Mouse (Mus musculus) forebrain, embryonic 15.5 days (tissue): Measurements from ENCODE around the gene Runx2. TPM values are rescaled to one million over a fixed set of nuclear protein-coding genes. Genes with fewer than 3 reads are reported as not detected.

ENCODE experiments used
- ATAC-seq: fragments of 200-750 bp; cut with Nextera tagmentation; replicated peaks from 2 replicates; pipeline ENCODE4 v1.8.0; 2017; ENCODE audit warnings: mild to moderate bottlenecking, moderate TSS enrichment, moderate library complexity
- H3K27ac ChIP-seq: fragments of 300-500 bp; sonication (generic); replicated peaks from 2 replicates; pipeline ENCODE4 v1.5.1; 2015; ENCODE audit warnings: mild to moderate bottlenecking, inconsistent platforms
- H3K27me3 ChIP-seq: fragments of 300-500 bp; sonication (generic); 2 replicates; pipeline ENCODE4 v1.6.1; 2015; ENCODE audit warnings: inconsistent platforms
- H3K36me3 ChIP-seq: fragments of 300-500 bp; sonication (generic); 2 replicates; pipeline ENCODE4 v1.6.1; 2015; ENCODE audit warnings: mild to moderate bottlenecking, inconsistent platforms
- H3K4me1 ChIP-seq: fragments of 300-500 bp; sonication (generic); 2 replicates; pipeline ENCODE4 v1.6.1; 2015; ENCODE audit warnings: inconsistent platforms
- H3K4me2 ChIP-seq: fragments of 300-500 bp; sonication (generic); replicated peaks from 2 replicates; pipeline ENCODE4 v1.6.1; 2015; ENCODE audit warnings: mild to moderate bottlenecking, inconsistent platforms
- H3K4me3 ChIP-seq: fragments of 300-500 bp; sonication (generic); 2 replicates; pipeline ENCODE4 v1.5.1; 2015; ENCODE audit warnings: mild to moderate bottlenecking, inconsistent platforms
- H3K9ac ChIP-seq: fragments of 300-500 bp; sonication (generic); replicated peaks from 2 replicates; pipeline ENCODE4 v1.6.1; 2015; ENCODE audit warnings: mild to moderate bottlenecking, inconsistent platforms
- H3K9me3 ChIP-seq: fragments of 300-500 bp; sonication (generic); 2 replicates; pipeline ENCODE4 v1.6.1; 2016; ENCODE audit warnings: inconsistent platforms
- WGBS: fragments of 180-500 bp; shearing (Covaris S2); methylation state at CpG from one replicate; pipeline ENCODE4 v1.1.7; 2015; ENCODE audit warnings: mixed read lengths; 5-methylcytosine and 5-hydroxymethylcytosine counted together
- polyA plus RNA-seq: library from polyadenylated mRNA; unstranded; fragments of >200 nt; fragmentation: Nextera tagmentation; extraction: Ambion mirVana; gene quantifications from 2 replicates; pipeline ENCODE4 v1.2.1, GENCODE M21; 2015

Gene Runx2
- polyA plus RNA-seq, 1 experiment from 2014 or later = 0.31 TPM

- Histone ChIP-seq H3K27ac (no peak overlapping the region), H3K9me3 (no peaks in the 10 kb centered on the region), H3K36me3 (no peaks in the 10 kb centered on the region), H3K4me2 (no peak overlapping the region), H3K4me1 (no peaks in the 10 kb centered on the region), H3K4me3 (no peak overlapping the region), H3K27me3 (no peaks in the 10 kb centered on the region), H3K9ac (no peak overlapping the region)
- 91% methylated on average over 12 of the region's 12 CpGs for WGBS
- no peak for ATAC-seq
These were observed 22.2 kb downstream of the Runx2 start for GRCm38 (mm10) chr17:44792218-44792917.

- Histone ChIP-seq H3K4me3 (no peak overlapping the region), H3K9me3 (no peaks in the 10 kb centered on the region), H3K27ac (no peak overlapping the region), H3K4me1 (no peaks in the 10 kb centered on the region), H3K9ac (no peak overlapping the region), H3K36me3 (no peaks in the 10 kb centered on the region), H3K27me3 (no peaks in the 10 kb centered on the region), H3K4me2 (no peak overlapping the region)
- 52% methylated on average over 5 of the region's 5 CpGs for WGBS
- no peak for ATAC-seq
These were observed 25.4 kb downstream of the Runx2 start for GRCm38 (mm10) chr17:44788982-44789747.

- Histone ChIP-seq H3K36me3 (no peaks in the 10 kb centered on the region), H3K4me2 (no peak overlapping the region), H3K27me3 (no peaks in the 10 kb centered on the region), H3K9me3 (no peaks in the 10 kb centered on the region), H3K4me3 (no peak overlapping the region), H3K9ac (no peak overlapping the region), H3K27ac (no peak overlapping the region), H3K4me1 (peaks cover 3% of the 10 kb centered on the region)
- 79% methylated on average over 2 of the region's 2 CpGs for WGBS
- ATAC-seq = no peak
These were observed 31.5 kb downstream of the Runx2 start for GRCm38 (mm10) chr17:44783143-44783542.

- Histone ChIP-seq H3K27ac (no peak overlapping the region), H3K36me3 (no peaks in the 10 kb centered on the region), H3K27me3 (no peaks in the 10 kb centered on the region), H3K4me2 (no peak overlapping the region), H3K9ac (no peak overlapping the region), H3K4me3 (no peak overlapping the region), H3K4me1 (peaks cover 7% of the 10 kb centered on the region), H3K9me3 (no peaks in the 10 kb centered on the region)
- 87% methylated on average over 4 of the region's 4 CpGs for WGBS
- ATAC-seq = no peak
These were observed 32.2 kb downstream of the Runx2 start for GRCm38 (mm10) chr17:44782366-44782765.

- Histone ChIP-seq H3K4me2 (no peak overlapping the region), H3K9ac (no peak overlapping the region), H3K4me3 (no peak overlapping the region), H3K36me3 (no peaks in the 10 kb centered on the region), H3K9me3 (no peaks in the 10 kb centered on the region), H3K27me3 (no peaks in the 10 kb centered on the region), H3K4me1 (peaks cover 7% of the 10 kb centered on the region), H3K27ac (no peak overlapping the region)
- ATAC-seq = no peak
- 70% methylated on average over 4 of the region's 4 CpGs for WGBS
These were observed 34.2 kb downstream of the Runx2 start for GRCm38 (mm10) chr17:44780353-44780752.

GRCm38 (mm10) chr17:44778141-44778540, 36.5 kb downstream of the Runx2 start:
- Histone ChIP-seq H3K36me3 (no peaks in the 10 kb centered on the region), H3K9ac (peak overlapping the region; percentile 96; the same call in 1 of the 2 replicates), H3K4me3 (peak overlapping the region; percentile 97), H3K27me3 (no peaks in the 10 kb centered on the region), H3K27ac (no peak overlapping the region), H3K9me3 (no peaks in the 10 kb centered on the region), H3K4me1 (peaks cover 7% of the 10 kb centered on the region), H3K4me2 (peak overlapping the region; percentile 66)
- 66% methylated on average over 5 of the region's 5 CpGs for WGBS
- no peak for ATAC-seq

GRCm38 (mm10) chr17:44777337-44777804, 37.2 kb downstream of the Runx2 start:
- peak overlapping the region; percentile 66 for H3K4me2 ChIP-seq
- H3K9ac ChIP-seq = peak overlapping the region; percentile 96
- no peaks in the 10 kb centered on the region for H3K36me3 ChIP-seq
- H3K4me3 ChIP-seq = peak overlapping the region; percentile 97
- H3K27ac ChIP-seq = peak overlapping the region; percentile 92
- peaks cover 7% of the 10 kb centered on the region for H3K4me1 ChIP-seq
- under 1% methylated on average over 35 of the region's 35 CpGs for WGBS
- no peaks in the 10 kb centered on the region for H3K9me3 ChIP-seq
- no peaks in the 10 kb centered on the region for H3K27me3 ChIP-seq
- peak; percentile 90 for ATAC-seq

GRCm38 (mm10) chr17:44776738-44777270, 37.8 kb downstream of the Runx2 start, which contains the start of gene Supt3:
Gene Supt3 (plus strand): TSS chr17:44777152.
- Histone ChIP-seq H3K27ac (peak within 1 kb of the TSS; percentile 92), H3K27me3 (no peaks in the 10 kb centered on the region), H3K36me3 (no peaks in the 10 kb centered on the region), H3K4me1 (peaks cover 7% of the 10 kb centered on the region), H3K9ac (peak within 1 kb of the TSS; percentile 96), H3K4me2 (peak within 1 kb of the TSS; percentile 66), H3K4me3 (peak within 1 kb of the TSS; percentile 97), H3K9me3 (no peaks in the 10 kb centered on the region)
- WGBS = under 1% methylated on average over 40 of the region's 40 CpGs
- peak; percentile 97 for ATAC-seq

- H3K36me3 ChIP-seq = no peaks in the 10 kb centered on the region
- H3K4me2 ChIP-seq = no peak overlapping the region
- H3K9ac ChIP-seq = no peak overlapping the region
- H3K27me3 ChIP-seq = no peaks in the 10 kb centered on the region
- H3K9me3 ChIP-seq = no peaks in the 10 kb centered on the region
- no peak for ATAC-seq
- no peak overlapping the region for H3K4me3 ChIP-seq
- no peak overlapping the region for H3K27ac ChIP-seq
- no peaks in the 10 kb centered on the region for H3K4me1 ChIP-seq
- 87% methylated on average over 2 of the region's 2 CpGs for WGBS
These were observed 42.0 kb downstream of the Runx2 start for GRCm38 (mm10) chr17:44772576-44772975.

- no peak overlapping the region for H3K4me2 ChIP-seq
- no peaks in the 10 kb centered on the region for H3K36me3 ChIP-seq
- H3K9me3 ChIP-seq = no peaks in the 10 kb centered on the region
- ATAC-seq = no peak
- no peak overlapping the region for H3K9ac ChIP-seq
- H3K4me3 ChIP-seq = no peak overlapping the region
- H3K4me1 ChIP-seq = no peaks in the 10 kb centered on the region
- H3K27ac ChIP-seq = no peak overlapping the region
- WGBS = 85% methylated on average over 2 of the region's 2 CpGs
- no peaks in the 10 kb centered on the region for H3K27me3 ChIP-seq
These were observed 43.7 kb downstream of the Runx2 start for GRCm38 (mm10) chr17:44770871-44771270.

GRCm38 (mm10) chr17:44768522-44768921, 46.1 kb downstream of the Runx2 start:
- no peak for ATAC-seq
- no peaks in the 10 kb centered on the region for H3K27me3 ChIP-seq
- H3K36me3 ChIP-seq = no peaks in the 10 kb centered on the region
- H3K4me2 ChIP-seq = no peak overlapping the region
- H3K9me3 ChIP-seq = no peaks in the 10 kb centered on the region
- no peak overlapping the region for H3K27ac ChIP-seq
- H3K9ac ChIP-seq = no peak overlapping the region
- no peaks in the 10 kb centered on the region for H3K4me1 ChIP-seq
- 72% methylated on average over 5 of the region's 5 CpGs for WGBS
- H3K4me3 ChIP-seq = no peak overlapping the region

GRCm38 (mm10) chr17:44767375-44767774, 47.2 kb downstream of the Runx2 start:
- no peak overlapping the region for H3K27ac ChIP-seq
- no peak overlapping the region for H3K9ac ChIP-seq
- no peak overlapping the region for H3K4me3 ChIP-seq
- no peaks in the 10 kb centered on the region for H3K9me3 ChIP-seq
- H3K4me1 ChIP-seq = no peaks in the 10 kb centered on the region
- H3K4me2 ChIP-seq = no peak overlapping the region
- no peaks in the 10 kb centered on the region for H3K27me3 ChIP-seq
- ATAC-seq = no peak
- H3K36me3 ChIP-seq = no peaks in the 10 kb centered on the region
- WGBS = 79% methylated on average over 1 of the region's 1 CpGs
